Mouse (Mus musculus) lung, embryonic 15.5 days (tissue): ENCODE results near the gene Epop. TPM values are rescaled to one million over a fixed set of nuclear protein-coding genes. Genes with fewer than 3 reads are reported as not detected.
A peak's percentile ranks its signal among the peaks of the same experiment; 100 is the strongest.
"Not testable (repeated sequence)": the region's sequence is repeated elsewhere in the genome, so short reads cannot be mapped to it uniquely, and the experiment has no call there.

Experiments used
- ATAC-seq: fragments of 200-750 bp; cut with Nextera tagmentation; 2 replicates; pipeline ENCODE4 v1.8.0; 2017; ENCODE audit warnings: moderate number of reproducible peaks, borderline replicate concordance; ENCODE audit not compliant: low FRiP score, low TSS enrichment; ENCODE audit errors: extremely low read depth
- H3K27ac ChIP-seq: fragments of 300-500 bp; sonication (generic); 2 replicates; pipeline ENCODE4 v1.5.1; 2015; ENCODE audit warnings: moderate library complexity, mild to moderate bottlenecking, inconsistent platforms
- H3K27me3 ChIP-seq: fragments of 300-500 bp; sonication (generic); 2 replicates; pipeline ENCODE4 v1.6.1; 2015; ENCODE audit warnings: inconsistent platforms
- H3K36me3 ChIP-seq: fragments of 300-500 bp; sonication (generic); 2 replicates; pipeline ENCODE4 v1.6.1; 2015; ENCODE audit warnings: inconsistent platforms
- H3K4me1 ChIP-seq: fragments of 300-500 bp; sonication (generic); 2 replicates; pipeline ENCODE4 v1.6.1; 2015; ENCODE audit warnings: inconsistent platforms
- H3K4me2 ChIP-seq: fragments of 300-500 bp; sonication (generic); 2 replicates; pipeline ENCODE4 v1.6.1; 2015; ENCODE audit warnings: inconsistent platforms, mild to moderate bottlenecking, moderate library complexity
- H3K4me3 ChIP-seq: fragments of 300-500 bp; sonication (generic); 2 replicates; pipeline ENCODE4 v1.5.1; 2015; ENCODE audit warnings: mild to moderate bottlenecking, inconsistent platforms
- H3K9ac ChIP-seq: fragments of 300-500 bp; sonication (generic); 2 replicates; pipeline ENCODE4 v1.6.1; 2015; ENCODE audit warnings: inconsistent platforms
- H3K9me3 ChIP-seq: fragments of 300-500 bp; sonication (generic); 2 replicates; pipeline ENCODE4 v1.6.1; 2016; ENCODE audit warnings: inconsistent platforms
- WGBS: fragments of 180-500 bp; shearing (Covaris S2); methylation state at CpG from one replicate; pipeline ENCODE4 v1.1.7; 2015; 5-methylcytosine and 5-hydroxymethylcytosine counted together
- polyA plus RNA-seq: library from polyadenylated mRNA; unstranded; fragments of >200 nt; fragmentation: Nextera tagmentation; extraction: Ambion mirVana; gene quantifications from 2 replicates; pipeline ENCODE4 v1.2.1, GENCODE M21; 2015

Gene Epop
- polyA plus RNA-seq, 1 experiment from 2014 or later, result 4.3 TPM

GRCm38 (mm10) chr11:97642746-97643145, 13.2 kb upstream of the Epop start:
- no peak for ATAC-seq
- no peak overlapping the region for H3K4me2 ChIP-seq
- WGBS, result 46% methylated on average over 2 of the region's 2 CpGs
- H3K36me3 ChIP-seq, result no peaks in the 10 kb centered on the region
- H3K4me1 ChIP-seq, result no peaks in the 10 kb centered on the region
- no peaks in the 10 kb centered on the region for H3K9me3 ChIP-seq
- no peak overlapping the region for H3K4me3 ChIP-seq
- no peaks in the 10 kb centered on the region for H3K27me3 ChIP-seq
- no peak overlapping the region for H3K9ac ChIP-seq
- H3K27ac ChIP-seq, result no peak overlapping the region

DNA sequence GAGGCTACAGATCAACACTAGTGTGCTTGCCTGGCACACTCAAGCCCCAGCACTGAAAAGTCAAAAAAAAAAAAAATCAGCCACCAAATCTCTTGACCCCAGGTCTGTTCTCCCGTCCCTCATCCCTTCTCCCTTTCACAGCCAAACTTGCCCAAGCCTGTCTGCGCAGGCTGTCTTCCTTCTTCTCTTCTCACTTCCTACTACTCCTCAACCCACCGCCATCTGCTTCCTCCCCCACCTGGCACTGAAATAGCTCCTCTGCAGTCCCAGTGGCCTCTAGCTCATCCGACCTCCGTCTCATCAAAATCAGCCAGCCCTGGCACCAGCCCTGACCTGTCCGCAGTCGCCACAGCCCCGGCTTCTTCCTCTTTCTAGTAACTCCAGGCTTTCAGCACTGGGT, 12.2 kb upstream of the Epop start:
- H3K4me1 ChIP-seq, result no peaks in the 10 kb centered on the region
- 41% methylated on average over 8 of the region's 8 CpGs for WGBS
- ATAC-seq, result no peak
- H3K27ac ChIP-seq, result no peak overlapping the region
- no peaks in the 10 kb centered on the region for H3K36me3 ChIP-seq
- H3K4me2 ChIP-seq, result no peak overlapping the region
- H3K9me3 ChIP-seq, result no peaks in the 10 kb centered on the region
- H3K4me3 ChIP-seq, result no peak overlapping the region
- H3K9ac ChIP-seq, result no peak overlapping the region
- H3K27me3 ChIP-seq, result no peaks in the 10 kb centered on the region

DNA sequence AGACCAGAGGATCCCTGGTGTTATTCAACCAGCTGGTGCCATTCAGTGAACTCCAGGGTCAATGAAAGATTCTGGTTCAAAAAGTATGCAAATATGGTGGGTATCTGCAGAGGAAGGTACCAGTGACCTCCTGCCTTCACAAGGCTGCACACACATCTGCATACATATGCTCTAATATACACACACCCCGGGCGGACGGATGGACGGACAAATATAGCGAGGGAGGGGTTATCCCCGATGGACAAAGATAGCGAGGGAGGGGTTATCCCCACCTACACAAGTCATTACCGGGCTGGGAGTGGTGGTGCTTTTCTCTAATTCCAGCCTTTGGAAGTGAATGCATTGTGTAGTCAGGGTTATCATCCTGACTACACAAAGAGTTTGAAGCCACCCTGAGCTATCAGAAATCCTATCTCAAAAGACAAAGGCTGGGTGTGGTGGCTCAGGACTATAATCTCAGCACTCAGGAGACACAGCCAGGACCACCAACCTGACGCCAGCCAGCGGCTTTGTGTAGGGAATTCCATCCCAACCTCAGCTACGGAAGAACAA, 6.0 kb upstream of the Epop start:
- Histone ChIP-seq H3K4me3 (no peak overlapping the region), H3K27ac (no peak overlapping the region), H3K9me3 (no peaks in the 10 kb centered on the region), H3K36me3 (no peaks in the 10 kb centered on the region), H3K9ac (no peak overlapping the region), H3K4me1 (peaks cover 14% of the 10 kb centered on the region), H3K27me3 (peaks cover 13% of the 10 kb centered on the region), H3K4me2 (no peak overlapping the region)
- ATAC-seq, result no peak
- 61% methylated on average over 11 of the region's 11 CpGs for WGBS

- H3K27ac ChIP-seq, H3K4me3 ChIP-seq, H3K4me2 ChIP-seq, ATAC-seq, H3K9me3 ChIP-seq, H3K9ac ChIP-seq, H3K36me3 ChIP-seq: not testable (repeated sequence)
- WGBS, result 78% methylated on average over 4 of the region's 4 CpGs
- peaks cover 42% of the 10 kb centered on the region for H3K4me1 ChIP-seq
- peaks cover 43% of the 10 kb centered on the region for H3K27me3 ChIP-seq
Measured at GRCm38 (mm10) chr11:97632440-97632839, 2.9 kb upstream of the Epop start.

DNA sequence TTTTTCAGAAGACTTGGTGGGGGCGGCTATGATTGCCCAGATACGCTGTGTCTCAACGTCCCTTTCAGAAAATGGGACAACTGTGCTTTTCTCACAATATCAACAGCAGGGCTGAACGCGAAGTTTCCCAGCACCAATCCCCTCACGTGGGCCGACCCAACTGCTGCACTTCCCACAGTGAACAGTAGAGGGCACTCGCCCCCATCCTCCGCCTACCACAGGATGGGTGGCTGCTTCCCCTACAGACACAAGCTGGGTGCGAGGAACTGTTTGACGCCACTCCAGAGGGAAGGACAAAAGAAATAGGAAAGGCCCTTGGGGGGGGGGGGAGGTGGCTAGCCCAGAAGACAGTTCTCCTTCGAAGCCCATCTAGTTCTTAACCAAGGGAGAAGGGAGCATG, 2.4 kb upstream of the Epop start:
- WGBS, result 5% methylated on average over 12 of the region's 12 CpGs

GRCm38 (mm10) chr11:97631500-97631899, 2.0 kb upstream of the Epop start:
- WGBS, result 21% methylated on average over 5 of the region's 5 CpGs
- H3K36me3 ChIP-seq, result no peaks in the 10 kb centered on the region
- H3K27me3 ChIP-seq, result peaks cover 52% of the 10 kb centered on the region
- ATAC-seq, result no peak
- no peak overlapping the region for H3K4me3 ChIP-seq
- H3K4me2 ChIP-seq, result no peak overlapping the region
- no peak overlapping the region for H3K9ac ChIP-seq
- peaks cover 50% of the 10 kb centered on the region for H3K4me1 ChIP-seq
- no peaks in the 10 kb centered on the region for H3K9me3 ChIP-seq
- H3K27ac ChIP-seq, result no peak overlapping the region

More for the DNA sequence above, 2.4 kb upstream of the Epop start:
- Histone ChIP-seq H3K9ac (no peak overlapping the region), H3K4me1 (peaks cover 45% of the 10 kb centered on the region), H3K9me3 (no peaks in the 10 kb centered on the region), H3K27me3 (peaks cover 48% of the 10 kb centered on the region), H3K27ac (no peak overlapping the region), H3K4me2 (no peak overlapping the region), H3K36me3 (no peaks in the 10 kb centered on the region), H3K4me3 (no peak overlapping the region)
- ATAC-seq, result no peak; the same call in 1 of the 2 replicates

- no peak overlapping the region for H3K4me3 ChIP-seq
- no peak overlapping the region for H3K27ac ChIP-seq
- H3K27me3 ChIP-seq, result peaks cover 57% of the 10 kb centered on the region
- ATAC-seq, result no peak
- H3K36me3 ChIP-seq, result no peaks in the 10 kb centered on the region
- H3K4me1 ChIP-seq, result peaks cover 53% of the 10 kb centered on the region
- no peak overlapping the region for H3K4me2 ChIP-seq
- no peaks in the 10 kb centered on the region for H3K9me3 ChIP-seq
- 29% methylated on average over 2 of the region's 2 CpGs for WGBS
- H3K9ac ChIP-seq, result no peak overlapping the region
Measured at GRCm38 (mm10) chr11:97631046-97631445, 1.5 kb upstream of the Epop start.

- no peaks in the 10 kb centered on the region for H3K36me3 ChIP-seq
- under 1% methylated on average over 97 of the region's 106 CpGs for WGBS
- peak overlapping the region; percentile 97 for H3K4me2 ChIP-seq
- H3K4me3 ChIP-seq, result peak overlapping the region; percentile 72
- H3K9ac ChIP-seq, result peak overlapping the region; percentile 65
- H3K27me3 ChIP-seq, result peaks cover 79% of the 10 kb centered on the region
- H3K4me1 ChIP-seq, result peaks cover 53% of the 10 kb centered on the region
- no peaks in the 10 kb centered on the region for H3K9me3 ChIP-seq
- peak; percentile 25 for ATAC-seq
- peak overlapping the region; percentile 25; the same call in 1 of the 2 replicates for H3K27ac ChIP-seq
Measured at GRCm38 (mm10) chr11:97628568-97629518, 659 bp downstream of the Epop start.

DNA sequence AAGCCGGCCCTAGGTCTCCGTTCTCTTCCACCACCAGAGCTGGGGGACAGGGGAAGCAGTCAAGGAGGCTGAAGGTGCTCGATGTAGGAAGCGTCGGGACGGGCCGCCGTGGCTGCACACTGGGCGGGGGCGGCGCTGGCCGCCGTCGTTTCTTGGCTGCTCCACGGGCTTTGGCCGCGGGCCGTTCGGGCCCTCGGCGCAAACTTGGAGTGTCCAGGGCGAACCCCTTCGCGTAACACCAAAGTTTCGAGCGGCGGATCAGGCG, 1.3 kb downstream of the Epop start:
- peaks cover 53% of the 10 kb centered on the region for H3K4me1 ChIP-seq
- no peak overlapping the region for H3K27ac ChIP-seq
- H3K36me3 ChIP-seq, result no peaks in the 10 kb centered on the region
- H3K4me2 ChIP-seq, result peak overlapping the region; percentile 97
- 0 out of 2 replicates have a peak overlapping the region, but pooled peaks have one; percentile 65 for H3K9ac ChIP-seq
- H3K9me3 ChIP-seq, result no peaks in the 10 kb centered on the region
- H3K27me3 ChIP-seq, result peaks cover 85% of the 10 kb centered on the region
- H3K4me3 ChIP-seq, result peak overlapping the region; percentile 72
- ATAC-seq, result no peak
- 0% methylated on average over 25 of the region's 28 CpGs for WGBS

DNA sequence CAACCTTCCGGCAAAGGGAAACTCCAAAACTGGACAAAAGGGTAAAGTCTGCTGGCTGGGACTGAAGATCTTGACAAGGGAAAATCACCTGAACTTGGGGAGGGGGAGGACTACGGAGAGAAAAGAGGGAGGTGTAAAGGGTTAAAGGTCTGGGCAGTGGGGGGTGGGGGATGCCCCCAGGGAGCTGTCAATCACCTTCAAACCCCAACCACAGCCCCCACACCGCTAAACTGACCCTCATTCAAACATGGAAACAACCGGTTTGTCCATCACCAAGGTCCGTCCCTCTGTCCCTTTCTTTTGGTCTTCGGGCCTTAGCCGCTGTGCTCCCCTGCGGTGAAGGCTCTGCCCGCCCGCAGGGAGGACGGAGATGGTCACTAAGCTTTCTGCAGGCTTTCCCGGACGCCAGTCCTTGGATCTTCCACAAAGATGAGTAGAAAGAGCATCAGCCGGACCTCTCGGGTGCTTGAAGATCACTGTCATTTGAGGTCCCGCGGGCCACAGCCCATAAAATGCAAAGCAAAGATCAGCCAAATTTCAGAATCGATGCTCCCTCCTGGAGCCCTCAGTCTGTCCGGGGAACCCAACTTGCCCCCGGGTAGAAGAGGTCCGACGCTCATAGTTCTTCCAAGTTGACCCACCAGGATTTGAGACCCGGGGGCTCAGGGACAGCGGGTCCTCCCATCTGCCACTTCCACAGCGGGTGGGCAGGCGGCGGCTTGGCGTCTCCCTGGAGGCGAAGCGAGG, 1.8 kb downstream of the Epop start:
- Histone ChIP-seq H3K9ac (no peak overlapping the region), H3K27ac (no peak overlapping the region), H3K27me3 (peaks cover 89% of the 10 kb centered on the region), H3K36me3 (no peaks in the 10 kb centered on the region), H3K4me3 (peak overlapping the region; percentile 72), H3K9me3 (no peaks in the 10 kb centered on the region), H3K4me1 (peaks cover 53% of the 10 kb centered on the region), H3K4me2 (peak overlapping the region; percentile 97)
- ATAC-seq, result no peak
- 8% methylated on average over 30 of the region's 30 CpGs for WGBS

GRCm38 (mm10) chr11:97626850-97627249, 2.7 kb downstream of the Epop start:
- Histone ChIP-seq H3K27me3 (peaks cover 89% of the 10 kb centered on the region), H3K9ac (no peak overlapping the region), H3K27ac (no peak overlapping the region), H3K4me2 (no peak overlapping the region), H3K4me1 (peaks cover 50% of the 10 kb centered on the region), H3K4me3 (no peak overlapping the region), H3K36me3 (no peaks in the 10 kb centered on the region), H3K9me3 (no peaks in the 10 kb centered on the region)
- WGBS, result 26% methylated on average over 10 of the region's 10 CpGs
- ATAC-seq, result no peak

DNA sequence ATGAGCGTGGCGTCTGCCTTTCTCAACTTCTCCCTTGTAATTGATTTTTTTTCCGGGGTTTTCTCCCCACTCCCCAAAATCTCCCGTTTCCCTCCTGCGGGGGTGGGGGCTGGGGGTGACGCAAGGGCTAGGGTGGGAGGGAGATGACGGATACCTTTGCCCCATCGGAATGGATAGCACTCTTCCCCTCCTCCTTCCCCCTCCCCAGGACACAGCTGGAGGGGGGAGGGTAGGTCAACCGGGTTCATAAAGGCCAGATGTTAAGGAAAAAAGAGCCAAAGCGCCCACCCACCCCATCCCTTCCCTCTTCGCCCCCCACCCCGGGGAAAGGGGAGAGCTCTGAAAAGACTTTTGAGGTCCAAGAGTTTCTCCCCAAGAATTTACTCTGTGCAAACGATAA, 3.1 kb downstream of the Epop start:
- peaks cover 85% of the 10 kb centered on the region for H3K27me3 ChIP-seq
- H3K9ac ChIP-seq, result no peak overlapping the region
- WGBS, result 19% methylated on average over 13 of the region's 13 CpGs

More for the DNA sequence above, 3.1 kb downstream of the Epop start:
- ATAC-seq, result no peak
- no peaks in the 10 kb centered on the region for H3K9me3 ChIP-seq
- H3K27ac ChIP-seq, result no peak overlapping the region
- H3K4me1 ChIP-seq, result peaks cover 48% of the 10 kb centered on the region
- H3K4me3 ChIP-seq, result no peak overlapping the region
- no peaks in the 10 kb centered on the region for H3K36me3 ChIP-seq
- no peak overlapping the region for H3K4me2 ChIP-seq
